Mouse (Mus musculus): ENCODE data around the gene Adgrb3. TPM values are rescaled to one million over a fixed set of nuclear protein-coding genes. Genes with fewer than 3 reads are reported as not detected.

Gene Adgrb3
- total RNA-seq (2014; rRNA removed): 0.07 TPM in 1 of 2 replicates, not detected in the other
- polyA plus RNA-seq (2012; rRNA removed): not detected in 2 replicates

DNA sequence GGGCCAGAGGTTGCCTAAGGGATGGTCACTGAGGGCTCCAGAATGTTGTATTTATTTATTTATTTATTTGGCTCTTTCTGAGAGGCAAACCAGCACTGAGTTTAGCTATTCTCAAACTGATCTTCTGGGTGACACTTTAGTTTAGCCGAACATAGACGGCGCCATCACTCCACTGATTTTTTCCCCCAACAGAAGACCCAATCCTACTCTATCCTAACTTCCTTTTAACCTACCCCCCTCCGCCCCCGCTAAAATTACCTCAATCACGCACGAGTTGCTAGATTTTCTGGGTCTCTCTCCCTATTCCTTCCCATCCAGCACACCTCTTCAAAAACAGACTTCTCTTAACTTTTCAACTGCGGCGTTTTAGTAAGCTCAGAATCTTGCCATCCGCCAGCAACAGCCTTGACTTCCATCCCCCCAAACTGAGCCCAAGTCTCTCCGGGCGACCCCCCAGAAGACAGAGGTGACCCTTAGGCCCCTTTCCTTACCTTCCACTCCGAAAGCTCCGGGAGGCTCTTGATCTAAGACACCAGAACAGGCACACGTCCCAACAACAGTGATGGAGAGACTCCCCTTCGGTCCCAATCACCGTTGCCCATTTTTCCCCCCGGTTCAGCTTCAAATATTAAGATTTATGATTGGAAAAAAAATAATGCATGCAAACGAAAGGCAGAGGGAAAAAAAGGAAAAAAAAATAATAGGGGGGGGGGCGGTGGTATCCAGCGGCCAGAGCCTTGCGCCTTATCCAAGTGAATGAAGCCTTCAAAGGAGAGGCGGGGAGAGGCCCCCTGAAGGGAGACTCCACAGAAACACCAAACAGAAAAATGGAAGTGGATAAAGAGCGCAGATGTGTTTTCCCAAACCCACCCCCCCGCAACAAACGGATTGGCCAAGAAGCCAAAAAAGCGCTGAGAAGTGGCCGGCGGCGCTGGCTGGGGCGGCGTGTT is at the start of gene Adgrb3:
TSS of gene Adgrb3 (minus strand) at position 737 of the 950 bp plus-strand sequence.
- no peak within 1 kb of the TSS for H3K9ac ChIP-seq (ENCODE audit: low read depth, low read length)
- H3K27me3 ChIP-seq (ENCODE audit: control insufficient read depth, insufficient read depth, low read length): no peaks in the 10 kb centered on the region
- no peaks in the 10 kb centered on the region for H3K4me1 ChIP-seq (ENCODE audit: control insufficient read depth, insufficient read depth, low read length)
- H3K36me3 ChIP-seq (ENCODE audit: control insufficient read depth, insufficient read depth, low read length): no peaks in the 10 kb centered on the region
- no peak for DNase-seq (ENCODE audit: extremely low read depth, low read depth, low spot score)
- H3K4me3 ChIP-seq (ENCODE audit: insufficient read depth, low read depth, low read length): no peak within 1 kb of the TSS
- H3K79me2 ChIP-seq (ENCODE audit: control insufficient read depth, insufficient read depth, low read length): no peaks in the 10 kb centered on the region
- 9% methylated on average over 32 of the region's 32 CpGs for WGBS
- no peak within 1 kb of the TSS for H3K27ac ChIP-seq (replicated peaks; ENCODE audit: insufficient read depth, low read depth, low read length)
- no peak for TF ChIP-seq POLR2A (IDR thresholded peaks at IDR 0.05; ENCODE audit: extremely low read depth, insufficient read depth, low read length)
- TF ChIP-seq CTCF (IDR thresholded peaks at IDR 0.05; ENCODE audit: low read depth, low read length): no peak

- no peaks in the 10 kb centered on the region for H3K36me3 ChIP-seq (ENCODE audit: control insufficient read depth, insufficient read depth, low read length)
- 74% methylated on average over 5 of the region's 5 CpGs for WGBS
- TF ChIP-seq POLR2A (IDR thresholded peaks at IDR 0.05; ENCODE audit: extremely low read depth, insufficient read depth, low read length) (no peak), CTCF (IDR thresholded peaks at IDR 0.05; ENCODE audit: low read depth, low read length) (no peak)
Observed at GRCm38 (mm10) chr1:25877526-25877925, 48.0 kb upstream of the Adgrb3 start.

GRCm38 (mm10) chr1:25857473-25857872 is 28.0 kb upstream of the Adgrb3 start:
- TF ChIP-seq CTCF (IDR thresholded peaks at IDR 0.05; ENCODE audit: low read depth, low read length) (no peak), POLR2A (IDR thresholded peaks at IDR 0.05; ENCODE audit: extremely low read depth, insufficient read depth, low read length) (no peak)
- H3K27me3 ChIP-seq (ENCODE audit: control insufficient read depth, insufficient read depth, low read length): no peaks in the 10 kb centered on the region
- no peak overlapping the region for H3K4me3 ChIP-seq (ENCODE audit: insufficient read depth, low read depth, low read length)
- H3K79me2 ChIP-seq (ENCODE audit: control insufficient read depth, insufficient read depth, low read length): no peaks in the 10 kb centered on the region
- no peak for DNase-seq (ENCODE audit: extremely low read depth, low read depth, low spot score)
- no peaks in the 10 kb centered on the region for H3K4me1 ChIP-seq (ENCODE audit: control insufficient read depth, insufficient read depth, low read length)
- no peaks in the 10 kb centered on the region for H3K36me3 ChIP-seq (ENCODE audit: control insufficient read depth, insufficient read depth, low read length)
- H3K27ac ChIP-seq (replicated peaks; ENCODE audit: insufficient read depth, low read depth, low read length): no peak overlapping the region
- no peak overlapping the region for H3K9ac ChIP-seq (ENCODE audit: low read depth, low read length)
- WGBS: 82% methylated on average over 2 of the region's 2 CpGs

More at GRCm38 (mm10) chr1:25877526-25877925, 48.0 kb upstream of the Adgrb3 start:
- Histone ChIP-seq H3K9ac (ENCODE audit: low read depth, low read length) (no peak overlapping the region), H3K4me3 (ENCODE audit: insufficient read depth, low read depth, low read length) (no peak overlapping the region), H3K4me1 (ENCODE audit: control insufficient read depth, insufficient read depth, low read length) (no peaks in the 10 kb centered on the region), H3K27me3 (ENCODE audit: control insufficient read depth, insufficient read depth, low read length) (no peaks in the 10 kb centered on the region), H3K27ac (replicated peaks; ENCODE audit: insufficient read depth, low read depth, low read length) (no peak overlapping the region), H3K79me2 (ENCODE audit: control insufficient read depth, insufficient read depth, low read length) (no peaks in the 10 kb centered on the region)
- DNase-seq (ENCODE audit: extremely low read depth, low read depth, low spot score): no peak

- Histone ChIP-seq H3K4me3 (ENCODE audit: insufficient read depth, low read depth, low read length) (no peak overlapping the region), H3K36me3 (ENCODE audit: control insufficient read depth, insufficient read depth, low read length) (no peaks in the 10 kb centered on the region), H3K79me2 (ENCODE audit: control insufficient read depth, insufficient read depth, low read length) (no peaks in the 10 kb centered on the region), H3K9ac (ENCODE audit: low read depth, low read length) (no peak overlapping the region), H3K27ac (replicated peaks; ENCODE audit: insufficient read depth, low read depth, low read length) (no peak overlapping the region), H3K27me3 (ENCODE audit: control insufficient read depth, insufficient read depth, low read length) (no peaks in the 10 kb centered on the region), H3K4me1 (ENCODE audit: control insufficient read depth, insufficient read depth, low read length) (no peaks in the 10 kb centered on the region)
- 33% methylated on average over 2 of the region's 2 CpGs for WGBS
- no peak for TF ChIP-seq CTCF (IDR thresholded peaks at IDR 0.05; ENCODE audit: low read depth, low read length)
- TF ChIP-seq POLR2A (IDR thresholded peaks at IDR 0.05; ENCODE audit: extremely low read depth, insufficient read depth, low read length): no peak
- DNase-seq (ENCODE audit: extremely low read depth, low read depth, low spot score): no peak
Observed at GRCm38 (mm10) chr1:25854451-25854978, 25.0 kb upstream of the Adgrb3 start.

GRCm38 (mm10) chr1:25832260-25832659 is 2.8 kb upstream of the Adgrb3 start:
- no peak overlapping the region for H3K4me3 ChIP-seq (ENCODE audit: insufficient read depth, low read depth, low read length)
- H3K9ac ChIP-seq (ENCODE audit: low read depth, low read length): no peak overlapping the region
- H3K27ac ChIP-seq (replicated peaks; ENCODE audit: insufficient read depth, low read depth, low read length): no peak overlapping the region
- DNase-seq (ENCODE audit: extremely low read depth, low read depth, low spot score): no peak
- no peaks in the 10 kb centered on the region for H3K79me2 ChIP-seq (ENCODE audit: control insufficient read depth, insufficient read depth, low read length)
- H3K27me3 ChIP-seq (ENCODE audit: control insufficient read depth, insufficient read depth, low read length): no peaks in the 10 kb centered on the region
- TF ChIP-seq CTCF (IDR thresholded peaks at IDR 0.05; ENCODE audit: low read depth, low read length) (no peak), POLR2A (IDR thresholded peaks at IDR 0.05; ENCODE audit: extremely low read depth, insufficient read depth, low read length) (no peak)
- 76% methylated on average over 6 of the region's 6 CpGs for WGBS
- H3K36me3 ChIP-seq (ENCODE audit: control insufficient read depth, insufficient read depth, low read length): no peaks in the 10 kb centered on the region
- H3K4me1 ChIP-seq (ENCODE audit: control insufficient read depth, insufficient read depth, low read length): no peaks in the 10 kb centered on the region
